Mouse (Mus musculus): Measurements from ENCODE around the gene Tfcp2. TPM values are rescaled to one million over a fixed set of nuclear protein-coding genes. Genes with fewer than 3 reads are reported as not detected.
"Not testable (repeated sequence)": the region's sequence is repeated elsewhere in the genome, so short reads cannot be mapped to it uniquely, and the experiment has no call there.

The Tfcp2 gene
- total RNA-seq, 1 experiment = 13.6 TPM

- in situ Hi-C loops (cut with MboI; ENCODE audit: low sequenced_read_pairs in 2 of 2, unreplicated experiment in 2 of 2) = no loop called here
- H3K9me3 ChIP-seq (ENCODE audit: control insufficient read depth, insufficient read depth, low read depth, low read length) = no peaks in the 10 kb centered on the region
- no peak overlapping the region for H3K27ac ChIP-seq (ENCODE audit: insufficient read depth, low read depth, low read length, poor library complexity, severe bottlenecking)
- H3K36me3 ChIP-seq (ENCODE audit: control insufficient read depth, insufficient read depth, low read length, poor library complexity, severe bottlenecking) = peaks cover 6% of the 10 kb centered on the region; the same call in 1 of the 2 replicates
- no peak overlapping the region for H3K9ac ChIP-seq (ENCODE audit: insufficient read depth, low read depth, low read length, poor library complexity, severe bottlenecking)
- no peak for DNase-seq (ENCODE audit: low read depth, low spot score)
- peaks cover 5 to 8% of the 10 kb centered on the region in 2 experiments; a peak in 2 of 4 replicates for H3K4me1 ChIP-seq (ENCODE audit: control insufficient read depth in 2 of 2, insufficient read depth in 2 of 2, low read length in 2 of 2, poor library complexity in 1 of 2)
- TF ChIP-seq ZC3H11A (IDR thresholded peaks at IDR 0.05; ENCODE audit: borderline replicate concordance, low read depth, low read length) (no peak), HCFC1 (IDR thresholded peaks at IDR 0.05; ENCODE audit: borderline replicate concordance, insufficient read depth, low read length) (no peak), ZNF384 (IDR thresholded peaks at IDR 0.05; ENCODE audit: low read depth, low read length) (no peak), CHD2 (IDR thresholded peaks at IDR 0.05; ENCODE audit: low read depth, low read length) (no peak), MAFK (IDR thresholded peaks at IDR 0.05; ENCODE audit: insufficient read depth, low read depth, low read length) (no peak)
- H3K4me3 ChIP-seq (ENCODE audit: insufficient read depth in 1 of 2, low read depth in 1 of 2, low read length in 2 of 2, poor library complexity in 1 of 2, severe bottlenecking in 1 of 2) = no peak overlapping the region
Observed at GRCm38 (mm10) chr15:100491966-100492365, 59.8 kb downstream of the Tfcp2 start.

GRCm38 (mm10) chr15:100489263-100489662, 62.5 kb downstream of the Tfcp2 start:
- no peak overlapping the region for H3K27ac ChIP-seq (ENCODE audit: insufficient read depth, low read depth, low read length, poor library complexity, severe bottlenecking)
- no peak for DNase-seq (ENCODE audit: low read depth, low spot score)
- no peaks in the 10 kb centered on the region for H3K9me3 ChIP-seq (ENCODE audit: control insufficient read depth, insufficient read depth, low read depth, low read length)
- no peak overlapping the region for H3K4me3 ChIP-seq (ENCODE audit: insufficient read depth in 1 of 2, low read depth in 1 of 2, low read length in 2 of 2, poor library complexity in 1 of 2, severe bottlenecking in 1 of 2)
- in situ Hi-C loops (cut with MboI; ENCODE audit: low sequenced_read_pairs in 2 of 2, unreplicated experiment in 2 of 2) = no loop called here
- H3K9ac ChIP-seq (ENCODE audit: insufficient read depth, low read depth, low read length, poor library complexity, severe bottlenecking) = no peak overlapping the region
- peaks cover 5 to 15% of the 10 kb centered on the region in 2 experiments; a peak in 2 of 4 replicates for H3K4me1 ChIP-seq (ENCODE audit: control insufficient read depth in 2 of 2, insufficient read depth in 2 of 2, low read length in 2 of 2, poor library complexity in 1 of 2)
- TF ChIP-seq ZNF384 (IDR thresholded peaks at IDR 0.05; ENCODE audit: low read depth, low read length) = no peak
- no peak for TF ChIP-seq MAFK (IDR thresholded peaks at IDR 0.05; ENCODE audit: insufficient read depth, low read depth, low read length)
- TF ChIP-seq CHD2 (IDR thresholded peaks at IDR 0.05; ENCODE audit: low read depth, low read length) = no peak
- TF ChIP-seq HCFC1 (IDR thresholded peaks at IDR 0.05; ENCODE audit: borderline replicate concordance, insufficient read depth, low read length) = no peak
- TF ChIP-seq ZC3H11A (IDR thresholded peaks at IDR 0.05; ENCODE audit: borderline replicate concordance, low read depth, low read length) = no peak
- peaks cover 9% of the 10 kb centered on the region for H3K36me3 ChIP-seq (ENCODE audit: control insufficient read depth, insufficient read depth, low read length, poor library complexity, severe bottlenecking)

- H3K9me3 ChIP-seq (ENCODE audit: control insufficient read depth, insufficient read depth, low read depth, low read length); H3K4me3 ChIP-seq (ENCODE audit: insufficient read depth in 1 of 2, low read depth in 1 of 2, low read length in 2 of 2, poor library complexity in 1 of 2, severe bottlenecking in 1 of 2); in situ Hi-C loops (cut with MboI; ENCODE audit: low sequenced_read_pairs in 2 of 2, unreplicated experiment in 2 of 2); DNase-seq (ENCODE audit: low read depth, low spot score); H3K27ac ChIP-seq (ENCODE audit: insufficient read depth, low read depth, low read length, poor library complexity, severe bottlenecking); H3K9ac ChIP-seq (ENCODE audit: insufficient read depth, low read depth, low read length, poor library complexity, severe bottlenecking): not testable (repeated sequence)
- peaks cover 12% of the 10 kb centered on the region for H3K36me3 ChIP-seq (ENCODE audit: control insufficient read depth, insufficient read depth, low read length, poor library complexity, severe bottlenecking)
- H3K4me1 ChIP-seq (ENCODE audit: control insufficient read depth in 2 of 2, insufficient read depth in 2 of 2, low read length in 2 of 2, poor library complexity in 1 of 2) = peaks cover 0 to 16% of the 10 kb centered on the region in 2 experiments; a peak in 2 of 4 replicates
Observed at GRCm38 (mm10) chr15:100488297-100488696, 63.5 kb downstream of the Tfcp2 start.

- in situ Hi-C loops (cut with MboI; ENCODE audit: low sequenced_read_pairs in 2 of 2, unreplicated experiment in 2 of 2) = no loop called here
Observed at GRCm38 (mm10) chr15:100487050-100487449, 64.8 kb downstream of the Tfcp2 start.

GRCm38 (mm10) chr15:100486450-100486849, 65.4 kb downstream of the Tfcp2 start:
- Histone ChIP-seq H3K36me3 (ENCODE audit: control insufficient read depth, insufficient read depth, low read length, poor library complexity, severe bottlenecking) (peaks cover 26% of the 10 kb centered on the region), H3K9ac (ENCODE audit: insufficient read depth, low read depth, low read length, poor library complexity, severe bottlenecking) (no peak overlapping the region)

More at GRCm38 (mm10) chr15:100487050-100487449, 64.8 kb downstream of the Tfcp2 start:
- Histone ChIP-seq H3K4me1 (ENCODE audit: control insufficient read depth in 2 of 2, insufficient read depth in 2 of 2, low read length in 2 of 2, poor library complexity in 1 of 2) (peaks cover 0 to 21% of the 10 kb centered on the region in 2 experiments; a peak in 2 of 4 replicates), H3K36me3 (ENCODE audit: control insufficient read depth, insufficient read depth, low read length, poor library complexity, severe bottlenecking) (peaks cover 22% of the 10 kb centered on the region), H3K4me3 (ENCODE audit: insufficient read depth in 1 of 2, low read depth in 1 of 2, low read length in 2 of 2, poor library complexity in 1 of 2, severe bottlenecking in 1 of 2) (no peak overlapping the region), H3K9ac (ENCODE audit: insufficient read depth, low read depth, low read length, poor library complexity, severe bottlenecking) (no peak overlapping the region), H3K9me3 (ENCODE audit: control insufficient read depth, insufficient read depth, low read depth, low read length) (no peaks in the 10 kb centered on the region), H3K27ac (ENCODE audit: insufficient read depth, low read depth, low read length, poor library complexity, severe bottlenecking) (no peak overlapping the region)
- no peak for DNase-seq (ENCODE audit: low read depth, low spot score)
- TF ChIP-seq MAFK (IDR thresholded peaks at IDR 0.05; ENCODE audit: insufficient read depth, low read depth, low read length) (peak; percentile 62), CHD2 (IDR thresholded peaks at IDR 0.05; ENCODE audit: low read depth, low read length) (no peak)

More at GRCm38 (mm10) chr15:100486450-100486849, 65.4 kb downstream of the Tfcp2 start:
- no peak for DNase-seq (ENCODE audit: low read depth, low spot score)
- Histone ChIP-seq H3K4me3 (ENCODE audit: insufficient read depth in 1 of 2, low read depth in 1 of 2, low read length in 2 of 2, poor library complexity in 1 of 2, severe bottlenecking in 1 of 2) (no peak overlapping the region), H3K9me3 (ENCODE audit: control insufficient read depth, insufficient read depth, low read depth, low read length) (no peaks in the 10 kb centered on the region), H3K4me1 (ENCODE audit: control insufficient read depth in 2 of 2, insufficient read depth in 2 of 2, low read length in 2 of 2, poor library complexity in 1 of 2) (peaks cover 0 to 21% of the 10 kb centered on the region in 2 experiments; a peak in 2 of 4 replicates), H3K27ac (ENCODE audit: insufficient read depth, low read depth, low read length, poor library complexity, severe bottlenecking) (no peak overlapping the region)
- TF ChIP-seq ZNF384 (IDR thresholded peaks at IDR 0.05; ENCODE audit: low read depth, low read length) (no peak), MAFK (IDR thresholded peaks at IDR 0.05; ENCODE audit: insufficient read depth, low read depth, low read length) (no peak), CHD2 (IDR thresholded peaks at IDR 0.05; ENCODE audit: low read depth, low read length) (no peak), ZC3H11A (IDR thresholded peaks at IDR 0.05; ENCODE audit: borderline replicate concordance, low read depth, low read length) (no peak), HCFC1 (IDR thresholded peaks at IDR 0.05; ENCODE audit: borderline replicate concordance, insufficient read depth, low read length) (no peak)
- in situ Hi-C loops (cut with MboI; ENCODE audit: low sequenced_read_pairs in 2 of 2, unreplicated experiment in 2 of 2) = no loop called here

Data from ES-E14 (cell line).